Mouse (Mus musculus) liver, embryonic 16.5 days (tissue): ENCODE data around the gene Man2b2. TPM values are rescaled to one million over a fixed set of nuclear protein-coding genes. Genes with fewer than 3 reads are reported as not detected.

ENCODE experiments used
- ATAC-seq: fragments of 200-750 bp; cut with Nextera tagmentation; 2 replicates; pipeline ENCODE4 v1.8.0; 2017; ENCODE audit warnings: low read depth, mild to moderate bottlenecking, moderate number of reproducible peaks, moderate library complexity
- H3K27ac ChIP-seq: fragments of 300-500 bp; sonication (generic); 2 replicates; pipeline ENCODE4 v1.5.1; 2014; ENCODE audit warnings: mild to moderate bottlenecking, low read length
- H3K27me3 ChIP-seq: fragments of 300-500 bp; sonication (generic); 2 replicates; pipeline ENCODE4 v1.6.1; 2014; ENCODE audit warnings: low read depth, low read length, mixed read lengths; ENCODE audit not compliant: control insufficient read depth, insufficient read depth
- H3K36me3 ChIP-seq: fragments of 300-500 bp; sonication (generic); 2 replicates; pipeline ENCODE4 v1.6.1; 2014; ENCODE audit warnings: mild to moderate bottlenecking; ENCODE audit not compliant: control insufficient read depth, insufficient read depth
- H3K4me1 ChIP-seq: fragments of 300-500 bp; sonication (generic); 2 replicates; pipeline ENCODE4 v1.6.1; 2014; ENCODE audit warnings: low read depth, low read length, mixed read lengths; ENCODE audit not compliant: control insufficient read depth
- H3K4me2 ChIP-seq: fragments of 300-500 bp; sonication (generic); 2 replicates; pipeline ENCODE4 v1.6.1; 2014; ENCODE audit warnings: low read depth, low read length, mixed read lengths
- H3K4me3 ChIP-seq: fragments of 300-500 bp; sonication (generic); 2 replicates; pipeline ENCODE4 v1.5.1; 2014; ENCODE audit warnings: low read depth, mild to moderate bottlenecking, low read length
- H3K9ac ChIP-seq: fragments of 300-500 bp; sonication (generic); 2 replicates; pipeline ENCODE4 v1.6.1; 2014; ENCODE audit warnings: low read depth, low read length
- H3K9me3 ChIP-seq: fragments of 300-500 bp; sonication (generic); replicated peaks from 2 replicates; pipeline ENCODE4 v1.6.1; 2016; ENCODE audit warnings: low read length; ENCODE audit not compliant: control insufficient read depth
- WGBS: fragments of 180-500 bp; shearing (Covaris S2); extraction: QIAGEN DNeasy Blood & Tissue Kit; methylation state at CpG from one replicate; pipeline ENCODE4 v1.1.7; 2014; ENCODE audit not compliant: insufficient replicate concordance; 5-methylcytosine and 5-hydroxymethylcytosine counted together
- polyA plus RNA-seq: library from polyadenylated mRNA; unstranded; fragments of >200 nt; fragmentation: Nextera tagmentation; extraction: Ambion mirVana; gene quantifications from 2 replicates; pipeline ENCODE4 v1.2.1, GENCODE M21; 2015

The Man2b2 gene
- polyA plus RNA-seq, 1 experiment from 2014 or later = 21.7 TPM

GRCm38 (mm10) chr5:36841701-36842100 lies 11.2 kb upstream of the Man2b2 start:
- Histone ChIP-seq H3K9ac (no peak overlapping the region), H3K9me3 (no peaks in the 10 kb centered on the region), H3K4me3 (no peak overlapping the region), H3K27me3 (no peaks in the 10 kb centered on the region), H3K4me2 (no peak overlapping the region), H3K36me3 (no peaks in the 10 kb centered on the region), H3K4me1 (no peaks in the 10 kb centered on the region), H3K27ac (no peak overlapping the region)
- WGBS = 33% methylated on average over 1 of the region's 1 CpGs
- ATAC-seq = no peak

- no peaks in the 10 kb centered on the region for H3K27me3 ChIP-seq
- H3K9ac ChIP-seq = no peak overlapping the region
- H3K36me3 ChIP-seq = no peaks in the 10 kb centered on the region
- no peaks in the 10 kb centered on the region for H3K4me1 ChIP-seq
- H3K9me3 ChIP-seq = no peaks in the 10 kb centered on the region
- no peak for ATAC-seq
- no peak overlapping the region for H3K4me2 ChIP-seq
- H3K27ac ChIP-seq = no peak overlapping the region
- 61% methylated on average over 7 of the region's 7 CpGs for WGBS
- H3K4me3 ChIP-seq = no peak overlapping the region
Measured at GRCm38 (mm10) chr5:36840092-36840491, 9.6 kb upstream of the Man2b2 start.

- H3K27me3 ChIP-seq = no peaks in the 10 kb centered on the region
- H3K27ac ChIP-seq = no peak overlapping the region
- no peaks in the 10 kb centered on the region for H3K36me3 ChIP-seq
- ATAC-seq = no peak
- no peak overlapping the region for H3K9ac ChIP-seq
- H3K9me3 ChIP-seq = no peaks in the 10 kb centered on the region
- H3K4me2 ChIP-seq = no peak overlapping the region
- 49% methylated on average over 8 of the region's 8 CpGs for WGBS
- H3K4me1 ChIP-seq = no peaks in the 10 kb centered on the region
- H3K4me3 ChIP-seq = no peak overlapping the region
Measured at GRCm38 (mm10) chr5:36839602-36840001, 9.1 kb upstream of the Man2b2 start.

- Histone ChIP-seq H3K4me1 (no peaks in the 10 kb centered on the region), H3K9ac (no peak overlapping the region), H3K4me2 (no peak overlapping the region), H3K27me3 (no peaks in the 10 kb centered on the region), H3K9me3 (no peaks in the 10 kb centered on the region), H3K36me3 (no peaks in the 10 kb centered on the region), H3K4me3 (no peak overlapping the region), H3K27ac (no peak overlapping the region)
- 62% methylated on average over 2 of the region's 2 CpGs for WGBS
- no peak for ATAC-seq
Measured at GRCm38 (mm10) chr5:36839032-36839431, 8.6 kb upstream of the Man2b2 start.

GRCm38 (mm10) chr5:36835933-36836332 lies 5.5 kb upstream of the Man2b2 start:
- no peak for ATAC-seq
- H3K4me3 ChIP-seq = no peak overlapping the region
- H3K9me3 ChIP-seq = no peaks in the 10 kb centered on the region
- no peaks in the 10 kb centered on the region for H3K27me3 ChIP-seq
- H3K4me1 ChIP-seq = no peaks in the 10 kb centered on the region
- no peak overlapping the region for H3K27ac ChIP-seq
- 3% methylated on average over 6 of the region's 6 CpGs for WGBS
- H3K36me3 ChIP-seq = no peaks in the 10 kb centered on the region
- H3K9ac ChIP-seq = no peak overlapping the region
- no peak overlapping the region for H3K4me2 ChIP-seq

GRCm38 (mm10) chr5:36831272-36831671 lies 819 bp upstream of the Man2b2 start:
- ATAC-seq = no peak
- H3K27me3 ChIP-seq = no peaks in the 10 kb centered on the region

GRCm38 (mm10) chr5:36829098-36829497 lies 1.4 kb downstream of the Man2b2 start:
- Histone ChIP-seq H3K36me3 (no peaks in the 10 kb centered on the region; the same call in 1 of the 2 replicates), H3K4me1 (peaks cover 14% of the 10 kb centered on the region), H3K9ac (no peak overlapping the region), H3K4me3 (no peak overlapping the region), H3K9me3 (no peaks in the 10 kb centered on the region), H3K4me2 (peak overlapping the region; percentile 90), H3K27ac (no peak overlapping the region), H3K27me3 (no peaks in the 10 kb centered on the region)
- 69% methylated on average over 4 of the region's 4 CpGs for WGBS
- peak; percentile 52; the same call in 1 of the 2 replicates for ATAC-seq

More at GRCm38 (mm10) chr5:36831272-36831671, 819 bp upstream of the Man2b2 start:
- no peak overlapping the region for H3K4me3 ChIP-seq
- no peak overlapping the region for H3K27ac ChIP-seq
- peaks cover 14% of the 10 kb centered on the region for H3K4me1 ChIP-seq
- H3K36me3 ChIP-seq = no peaks in the 10 kb centered on the region; the same call in 1 of the 2 replicates
- 50% methylated on average over 7 of the region's 7 CpGs for whole genome bisulfite sequencing
- no peak overlapping the region; the same call in 1 of the 2 replicates for H3K4me2 ChIP-seq
- no peak overlapping the region for H3K9ac ChIP-seq
- H3K9me3 ChIP-seq = no peaks in the 10 kb centered on the region

GRCm38 (mm10) chr5:36822907-36823306 lies 7.5 kb downstream of the Man2b2 start:
- no peak overlapping the region for H3K27ac ChIP-seq
- WGBS = 79% methylated on average over 4 of the region's 4 CpGs
- H3K9ac ChIP-seq = no peak overlapping the region
- H3K27me3 ChIP-seq = no peaks in the 10 kb centered on the region
- H3K4me1 ChIP-seq = no peaks in the 10 kb centered on the region
- H3K9me3 ChIP-seq = no peaks in the 10 kb centered on the region
- no peak overlapping the region for H3K4me2 ChIP-seq
- no peak for ATAC-seq
- H3K36me3 ChIP-seq = peaks cover 8% of the 10 kb centered on the region
- H3K4me3 ChIP-seq = no peak overlapping the region

- Histone ChIP-seq H3K4me1 (no peaks in the 10 kb centered on the region), H3K4me2 (no peak overlapping the region), H3K9ac (no peak overlapping the region), H3K9me3 (no peaks in the 10 kb centered on the region), H3K36me3 (peaks cover 8% of the 10 kb centered on the region), H3K27me3 (no peaks in the 10 kb centered on the region), H3K4me3 (no peak overlapping the region), H3K27ac (no peak overlapping the region)
- WGBS = 38% methylated on average over 6 of the region's 6 CpGs
- ATAC-seq = no peak
Measured at GRCm38 (mm10) chr5:36820142-36820541, 10.3 kb downstream of the Man2b2 start.
